Mouse (Mus musculus): ENCODE measurements around the gene Smad5. TPM values are rescaled to one million over a fixed set of nuclear protein-coding genes. Genes with fewer than 3 reads are reported as not detected.

Gene Smad5
- total and polyA plus RNA-seq, 3 experiments: 8.0 to 11.3 TPM; not detected in 1

DNA sequence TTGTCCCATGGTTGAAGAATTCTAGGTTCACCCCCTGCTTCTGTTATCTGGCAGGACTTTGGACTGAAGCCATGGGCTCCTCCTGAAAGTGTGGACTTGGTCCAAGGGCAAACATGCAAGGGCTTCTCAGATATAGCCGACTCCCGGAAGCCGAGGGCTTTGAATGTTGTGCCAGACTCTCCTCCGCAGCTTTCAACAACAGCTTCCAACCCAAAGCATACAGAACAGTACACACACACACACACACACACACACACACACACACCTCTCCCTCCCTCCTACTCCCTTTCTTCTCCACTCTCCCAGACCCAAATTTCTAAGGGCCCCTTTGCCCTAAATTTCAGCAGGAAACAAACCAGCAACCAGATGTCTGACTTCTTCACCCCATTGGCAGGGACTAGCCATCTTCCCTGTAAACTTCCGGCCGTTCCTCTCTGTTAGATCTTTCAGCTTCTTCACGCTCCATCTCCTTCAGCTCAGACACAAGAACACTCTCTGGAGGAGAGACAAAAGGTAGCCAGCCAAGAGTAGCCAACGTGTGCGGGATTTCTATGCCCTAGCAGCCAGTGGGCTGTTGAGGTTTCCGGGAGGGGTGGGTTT lies 24.5 kb upstream of the Smad5 start:
- H3K27me3 ChIP-seq (ENCODE audit: control insufficient read depth in 1 of 2, insufficient read depth in 2 of 2, low read length in 2 of 2): no peaks in the 10 kb centered on the region
- no peaks in the 10 kb centered on the region for H3K36me3 ChIP-seq (ENCODE audit: control insufficient read depth in 1 of 2, insufficient read depth in 2 of 2, low read length in 2 of 2)
- no peak overlapping the region for H3K4me3 ChIP-seq (ENCODE audit: control insufficient read depth in 1 of 2, insufficient read depth in 1 of 2, low read depth in 2 of 2, low read length in 2 of 2)
- DNase-seq (ENCODE audit: low read depth, low spot score): no peak
- no peak overlapping the region for H3K27ac ChIP-seq (ENCODE audit: control insufficient read depth, low read depth, low read length)
- no peak overlapping the region for H3K9ac ChIP-seq (ENCODE audit: control insufficient read depth, low read depth, low read length, poor library complexity, severe bottlenecking)
- no peaks in the 10 kb centered on the region for H3K4me1 ChIP-seq (ENCODE audit: control insufficient read depth in 1 of 2, insufficient read depth in 2 of 2, low read length in 2 of 2)
- no peaks in the 10 kb centered on the region for H3K9me3 ChIP-seq (replicated peaks; ENCODE audit: insufficient read depth, low read length)
- TF ChIP-seq USF1 (IDR thresholded peaks at IDR 0.05; ENCODE audit: low read depth, low read length) (no peak), MYC (IDR thresholded peaks at IDR 0.05; ENCODE audit: low read depth, low read length) (no peak), POLR2AphosphoS2 (IDR thresholded peaks at IDR 0.05; ENCODE audit: low read length) (no peak), E2F4 (IDR thresholded peaks at IDR 0.05; ENCODE audit: borderline replicate concordance, low read depth, low read length) (no peak), ZNF384 (IDR thresholded peaks at IDR 0.05; ENCODE audit: low read depth, low read length) (no peak), SMC3 (IDR thresholded peaks at IDR 0.05; ENCODE audit: low read depth, low read length) (no peak), TBP (IDR thresholded peaks at IDR 0.05; ENCODE audit: low read depth, low read length) (no peak), JUND (IDR thresholded peaks at IDR 0.05; ENCODE audit: low read depth, low read length) (no peak), CTCF (IDR thresholded peaks at IDR 0.05 in 2 of 3, conservative IDR thresholded peaks at IDR 0.05 in 1 of 3; ENCODE audit: control insufficient read depth in 1 of 3, insufficient read depth in 1 of 3, low read depth in 2 of 3, low read length in 3 of 3, poor library complexity in 1 of 3, severe bottlenecking in 1 of 3) (no peak), KAT2A (conservative IDR thresholded peaks at IDR 0.05; ENCODE audit: low read depth, low read length) (no peak), MXI1 (IDR thresholded peaks at IDR 0.05; ENCODE audit: low read depth, low read length) (no peak), UBTF (IDR thresholded peaks at IDR 0.05; ENCODE audit: borderline replicate concordance, insufficient read depth, low read depth, low read length) (no peak), GATA1 (IDR thresholded peaks at IDR 0.05; ENCODE audit: low read depth, low read length) (no peak), TAL1 (IDR thresholded peaks at IDR 0.05; ENCODE audit: low read length) (no peak), MYB (IDR thresholded peaks at IDR 0.05; ENCODE audit: low read depth, low read length) (no peak), POLR2A (IDR thresholded peaks at IDR 0.05; ENCODE audit: control insufficient read depth in 1 of 2, insufficient read depth in 1 of 2, low read depth in 1 of 2, low read length in 2 of 2, poor library complexity in 1 of 2) (no peak), NELFE (IDR thresholded peaks at IDR 0.05; ENCODE audit: low read depth, low read length) (no peak), ZC3H11A (IDR thresholded peaks at IDR 0.05; ENCODE audit: low read depth, low read length) (no peak), CHD2 (IDR thresholded peaks at IDR 0.05; ENCODE audit: low read length) (no peak), TCF12 (IDR thresholded peaks at IDR 0.05; ENCODE audit: low read depth, low read length) (no peak)
- no peaks in the 10 kb centered on the region for H3K79me2 ChIP-seq (ENCODE audit: control insufficient read depth, insufficient read depth, low read length, poor library complexity)

DNA sequence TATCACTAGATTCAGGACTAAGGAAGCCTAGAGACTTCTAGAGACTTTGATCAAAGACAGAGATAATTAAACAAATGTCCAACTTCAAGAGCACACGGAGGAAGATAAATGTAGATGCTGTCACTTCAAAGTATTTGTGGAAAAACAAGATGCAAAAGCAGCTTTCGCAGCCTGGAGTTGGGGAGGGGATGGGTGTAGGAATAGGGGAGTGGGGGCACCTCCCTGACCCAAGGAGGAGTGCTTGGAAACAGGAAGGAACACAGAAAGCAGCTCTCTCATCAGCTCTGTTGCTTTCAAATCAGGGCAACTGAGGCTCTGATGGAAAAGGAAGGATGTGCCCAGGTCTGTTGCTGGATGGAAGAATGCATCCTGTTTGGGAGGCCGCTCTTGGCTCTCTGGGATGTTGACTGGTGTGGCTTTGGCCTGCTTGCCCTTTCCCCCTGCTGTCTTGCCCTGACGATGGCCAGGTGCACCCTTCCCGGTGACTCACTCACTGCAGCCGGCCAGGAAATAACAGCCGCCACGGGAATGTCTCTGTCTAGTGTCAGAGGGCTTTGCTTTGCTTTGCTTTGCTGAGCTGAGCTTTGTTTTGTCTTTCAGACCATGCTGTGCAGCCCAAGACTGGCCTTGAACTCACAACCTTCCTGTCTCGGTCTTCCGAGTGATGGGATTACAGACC lies 23.8 kb upstream of the Smad5 start:
- DNase-seq (ENCODE audit: low read depth, low spot score): no peak
- Histone ChIP-seq H3K9me3 (replicated peaks; ENCODE audit: insufficient read depth, low read length) (no peaks in the 10 kb centered on the region), H3K36me3 (ENCODE audit: control insufficient read depth in 1 of 2, insufficient read depth in 2 of 2, low read length in 2 of 2) (no peaks in the 10 kb centered on the region), H3K27ac (ENCODE audit: control insufficient read depth, low read depth, low read length) (no peak overlapping the region), H3K79me2 (ENCODE audit: control insufficient read depth, insufficient read depth, low read length, poor library complexity) (no peaks in the 10 kb centered on the region), H3K4me1 (ENCODE audit: control insufficient read depth in 1 of 2, insufficient read depth in 2 of 2, low read length in 2 of 2) (no peaks in the 10 kb centered on the region), H3K9ac (ENCODE audit: control insufficient read depth, low read depth, low read length, poor library complexity, severe bottlenecking) (no peak overlapping the region), H3K4me3 (ENCODE audit: control insufficient read depth in 1 of 2, insufficient read depth in 1 of 2, low read depth in 2 of 2, low read length in 2 of 2) (no peak overlapping the region), H3K27me3 (ENCODE audit: control insufficient read depth in 1 of 2, insufficient read depth in 2 of 2, low read length in 2 of 2) (no peaks in the 10 kb centered on the region)
- TF ChIP-seq GATA1 (IDR thresholded peaks at IDR 0.05; ENCODE audit: low read depth, low read length) (no peak), HCFC1 (IDR thresholded peaks at IDR 0.05; ENCODE audit: low read depth, low read length) (no peak), MAZ (IDR thresholded peaks at IDR 0.05; ENCODE audit: low read depth, low read length) (no peak), BHLHE40 (IDR thresholded peaks at IDR 0.05; ENCODE audit: borderline replicate concordance, low read depth, low read length) (no peak), ZMIZ1 (IDR thresholded peaks at IDR 0.05; ENCODE audit: low read depth, low read length) (no peak), CHD1 (IDR thresholded peaks at IDR 0.05; ENCODE audit: low read depth, low read length) (no peak), SMC3 (IDR thresholded peaks at IDR 0.05; ENCODE audit: low read depth, low read length) (no peak), CTCF (IDR thresholded peaks at IDR 0.05 in 2 of 3, conservative IDR thresholded peaks at IDR 0.05 in 1 of 3; ENCODE audit: control insufficient read depth in 1 of 3, insufficient read depth in 1 of 3, low read depth in 2 of 3, low read length in 3 of 3, poor library complexity in 1 of 3, severe bottlenecking in 1 of 3) (no peak)

Measured in MEL (cell line).